Mouse (Mus musculus) neural tube, embryonic 15.5 days (tissue): ENCODE measurements around the gene Rab10. TPM values are rescaled to one million over a fixed set of nuclear protein-coding genes. Genes with fewer than 3 reads are reported as not detected.

Experiments used
- ATAC-seq: fragments of 200-750 bp; cut with Nextera tagmentation; 2 replicates; pipeline ENCODE4 v1.8.0; 2017; ENCODE audit warnings: mild to moderate bottlenecking, moderate TSS enrichment, moderate library complexity; ENCODE audit not compliant: low FRiP score
- H3K27ac ChIP-seq: fragments of 300-500 bp; sonication (generic); replicated peaks from 2 replicates; pipeline ENCODE4 v1.5.1; 2015; ENCODE audit warnings: mild to moderate bottlenecking, inconsistent platforms
- H3K27me3 ChIP-seq: fragments of 300-500 bp; sonication (generic); replicated peaks from 2 replicates; pipeline ENCODE4 v1.6.1; 2015; ENCODE audit warnings: inconsistent platforms
- H3K36me3 ChIP-seq: fragments of 300-500 bp; sonication (generic); 2 replicates; pipeline ENCODE4 v1.6.1; 2015; ENCODE audit warnings: inconsistent platforms
- H3K4me1 ChIP-seq: fragments of 300-500 bp; sonication (generic); 2 replicates; pipeline ENCODE4 v1.6.1; 2015; ENCODE audit warnings: inconsistent platforms
- H3K4me2 ChIP-seq: fragments of 300-500 bp; sonication (generic); 2 replicates; pipeline ENCODE4 v1.6.1; 2015; ENCODE audit warnings: inconsistent platforms, mild to moderate bottlenecking, moderate library complexity
- H3K4me3 ChIP-seq: fragments of 300-500 bp; sonication (generic); replicated peaks from 2 replicates; pipeline ENCODE4 v1.5.1; 2015; ENCODE audit warnings: mild to moderate bottlenecking, inconsistent platforms
- H3K9ac ChIP-seq: fragments of 300-500 bp; sonication (generic); replicated peaks from 2 replicates; pipeline ENCODE4 v1.6.1; 2015; ENCODE audit warnings: mild to moderate bottlenecking, inconsistent platforms
- H3K9me3 ChIP-seq: fragments of 300-500 bp; sonication (generic); replicated peaks from 2 replicates; pipeline ENCODE4 v1.6.1; 2016; ENCODE audit warnings: inconsistent platforms
- WGBS: fragments of 180-500 bp; shearing (Covaris S2); methylation state at CpG from one replicate; pipeline ENCODE4 v1.1.7; 2015; ENCODE audit warnings: mixed read lengths; 5-methylcytosine and 5-hydroxymethylcytosine counted together
- polyA plus RNA-seq: library from polyadenylated mRNA; unstranded; fragments of >200 nt; fragmentation: Nextera tagmentation; extraction: Ambion mirVana; gene quantifications from 2 replicates; pipeline ENCODE4 v1.2.1, GENCODE M21; 2015

Gene Rab10
- polyA plus RNA-seq, 1 experiment from 2014 or later = 148 TPM

- Histone ChIP-seq H3K36me3 (peaks cover 11% of the 10 kb centered on the region), H3K9ac (no peak overlapping the region), H3K4me2 (no peak overlapping the region), H3K9me3 (no peaks in the 10 kb centered on the region), H3K4me1 (no peaks in the 10 kb centered on the region; the same call in 1 of the 2 replicates), H3K27ac (no peak overlapping the region), H3K4me3 (no peak overlapping the region), H3K27me3 (no peaks in the 10 kb centered on the region)
- 98% methylated on average over 1 of the region's 1 CpGs for WGBS
- ATAC-seq = no peak
Observed at GRCm38 (mm10) chr12:3291849-3292248, 17.9 kb downstream of the Rab10 start.

- no peaks in the 10 kb centered on the region for H3K27me3 ChIP-seq
- H3K9me3 ChIP-seq = no peaks in the 10 kb centered on the region
- 96% methylated on average over 4 of the region's 4 CpGs for WGBS
- no peaks in the 10 kb centered on the region; the same call in 1 of the 2 replicates for H3K4me1 ChIP-seq
- ATAC-seq = no peak
- H3K27ac ChIP-seq = no peak overlapping the region
- no peak overlapping the region for H3K9ac ChIP-seq
- H3K4me3 ChIP-seq = no peak overlapping the region
- H3K4me2 ChIP-seq = no peak overlapping the region
- peaks cover 11% of the 10 kb centered on the region for H3K36me3 ChIP-seq
Observed at GRCm38 (mm10) chr12:3291038-3291437, 18.7 kb downstream of the Rab10 start.

DNA sequence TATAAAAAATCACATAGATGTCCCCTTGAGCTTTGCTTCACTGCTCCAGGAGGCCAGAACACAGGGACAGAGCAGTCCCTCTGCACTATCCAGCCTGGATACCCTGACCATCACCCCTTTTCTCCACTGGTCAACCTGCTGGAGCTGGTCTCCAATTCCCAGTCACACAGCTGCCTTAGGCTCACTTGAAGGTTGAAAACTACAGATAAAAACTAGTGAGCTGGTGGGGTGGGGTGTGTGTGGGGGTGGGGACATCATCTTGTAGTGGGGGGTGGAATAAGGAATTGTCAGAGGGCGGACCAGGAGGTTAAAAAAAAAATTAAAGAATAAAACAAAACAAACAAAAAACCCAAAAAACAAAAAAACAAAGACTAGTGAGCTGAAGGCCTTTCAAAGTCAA lies 21.3 kb downstream of the Rab10 start:
- no peak for ATAC-seq
- no peaks in the 10 kb centered on the region; the same call in 1 of the 2 replicates for H3K4me1 ChIP-seq
- 100% methylated on average over 1 of the region's 1 CpGs for WGBS
- no peak overlapping the region for H3K4me3 ChIP-seq
- H3K9me3 ChIP-seq = no peaks in the 10 kb centered on the region
- no peak overlapping the region for H3K4me2 ChIP-seq
- H3K9ac ChIP-seq = no peak overlapping the region
- H3K36me3 ChIP-seq = peaks cover 11% of the 10 kb centered on the region
- no peaks in the 10 kb centered on the region for H3K27me3 ChIP-seq
- H3K27ac ChIP-seq = no peak overlapping the region

DNA sequence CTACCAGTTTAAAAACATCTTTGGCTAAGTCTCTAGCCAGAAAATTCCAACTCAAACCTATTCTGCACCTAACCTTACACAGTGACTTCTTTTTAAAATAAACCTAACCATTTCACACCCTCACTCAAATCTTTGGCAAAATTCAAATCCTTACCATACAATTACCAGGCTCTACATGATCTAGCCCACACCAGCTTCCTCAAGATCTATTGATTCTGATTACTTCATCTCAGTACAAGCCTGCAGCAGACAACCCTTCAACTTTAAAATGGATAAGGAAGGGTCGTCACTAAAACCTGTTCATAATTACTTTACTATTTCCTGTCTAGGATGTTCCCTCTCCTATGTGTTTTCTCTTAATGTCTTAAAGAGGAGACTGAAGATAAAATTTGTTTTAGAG lies 23.9 kb downstream of the Rab10 start:
- no peaks in the 10 kb centered on the region for H3K9me3 ChIP-seq
- H3K9ac ChIP-seq = no peak overlapping the region
- H3K4me2 ChIP-seq = no peak overlapping the region
- H3K27ac ChIP-seq = no peak overlapping the region
- ATAC-seq = no peak
- no peaks in the 10 kb centered on the region for H3K27me3 ChIP-seq
- peaks cover 4% of the 10 kb centered on the region for H3K36me3 ChIP-seq
- H3K4me3 ChIP-seq = no peak overlapping the region
- no peaks in the 10 kb centered on the region for H3K4me1 ChIP-seq
- 68% methylated on average over 1 of the region's 1 CpGs for WGBS

DNA sequence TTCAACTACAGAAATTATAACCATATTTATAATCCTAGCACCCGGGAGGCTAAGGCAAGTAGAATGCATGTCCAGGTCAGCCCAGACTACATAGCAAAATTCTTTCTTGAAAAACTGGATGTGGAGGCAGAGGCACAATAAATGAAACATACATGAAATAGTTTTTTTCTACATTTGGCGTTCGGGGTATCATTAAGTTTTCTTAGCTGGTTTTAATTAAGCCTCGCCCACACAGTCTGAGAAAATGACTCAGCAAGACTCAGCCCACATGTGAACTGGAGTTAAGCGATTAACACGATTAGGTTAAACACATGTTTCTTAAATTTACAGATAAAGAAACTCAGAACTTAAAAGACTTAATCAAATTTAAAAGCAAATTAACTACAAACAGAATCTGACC lies 24.4 kb downstream of the Rab10 start:
- Histone ChIP-seq H3K4me2 (no peak overlapping the region), H3K27ac (no peak overlapping the region), H3K9ac (no peak overlapping the region), H3K27me3 (no peaks in the 10 kb centered on the region), H3K4me1 (no peaks in the 10 kb centered on the region), H3K4me3 (no peak overlapping the region), H3K36me3 (no peaks in the 10 kb centered on the region), H3K9me3 (no peaks in the 10 kb centered on the region)
- ATAC-seq = no peak
- 87% methylated on average over 6 of the region's 6 CpGs for WGBS

- H3K36me3 ChIP-seq = no peaks in the 10 kb centered on the region
- H3K9me3 ChIP-seq = no peaks in the 10 kb centered on the region
- ATAC-seq = no peak
- H3K27ac ChIP-seq = no peak overlapping the region
- 94% methylated on average over 2 of the region's 2 CpGs for WGBS
- H3K9ac ChIP-seq = no peak overlapping the region
- no peaks in the 10 kb centered on the region for H3K27me3 ChIP-seq
- H3K4me3 ChIP-seq = no peak overlapping the region
- H3K4me1 ChIP-seq = no peaks in the 10 kb centered on the region
- no peak overlapping the region for H3K4me2 ChIP-seq
Observed at GRCm38 (mm10) chr12:3284463-3284862, 25.3 kb downstream of the Rab10 start.

DNA sequence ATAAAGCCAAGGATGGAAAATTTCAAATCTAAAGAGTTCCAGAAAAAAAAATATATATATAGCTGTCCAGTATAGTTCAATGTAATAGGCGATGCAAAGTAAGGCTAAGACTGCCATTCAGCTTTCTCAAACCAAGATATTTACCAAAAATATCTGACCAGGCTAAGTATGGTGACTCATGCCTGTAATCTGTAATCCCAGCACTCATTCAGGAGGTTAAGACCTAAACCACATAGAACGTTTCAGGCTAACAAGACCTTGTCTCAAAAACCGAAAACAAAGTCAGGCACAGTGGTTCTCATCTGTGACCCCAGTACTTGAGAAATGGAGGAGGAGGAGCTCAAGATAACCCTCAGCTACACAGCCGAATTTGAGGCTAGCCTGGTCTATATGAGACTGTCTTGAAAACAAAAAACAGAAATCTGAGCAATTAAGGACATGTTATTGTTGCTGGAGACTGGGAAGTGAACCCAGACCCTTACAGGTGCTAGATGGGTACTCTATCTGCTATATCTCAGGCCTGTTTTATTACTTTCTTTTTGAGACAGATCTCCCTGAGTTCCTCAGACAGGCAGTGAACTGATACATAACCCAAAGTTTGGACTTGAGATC lies 25.8 kb downstream of the Rab10 start:
- H3K4me1 ChIP-seq = no peaks in the 10 kb centered on the region
- no peak overlapping the region for H3K4me2 ChIP-seq
- H3K36me3 ChIP-seq = no peaks in the 10 kb centered on the region
- H3K4me3 ChIP-seq = no peak overlapping the region
- no peaks in the 10 kb centered on the region for H3K9me3 ChIP-seq
- no peak for ATAC-seq
- WGBS = 90% methylated on average over 4 of the region's 4 CpGs
- H3K27me3 ChIP-seq = no peaks in the 10 kb centered on the region
- H3K27ac ChIP-seq = no peak overlapping the region
- H3K9ac ChIP-seq = no peak overlapping the region

DNA sequence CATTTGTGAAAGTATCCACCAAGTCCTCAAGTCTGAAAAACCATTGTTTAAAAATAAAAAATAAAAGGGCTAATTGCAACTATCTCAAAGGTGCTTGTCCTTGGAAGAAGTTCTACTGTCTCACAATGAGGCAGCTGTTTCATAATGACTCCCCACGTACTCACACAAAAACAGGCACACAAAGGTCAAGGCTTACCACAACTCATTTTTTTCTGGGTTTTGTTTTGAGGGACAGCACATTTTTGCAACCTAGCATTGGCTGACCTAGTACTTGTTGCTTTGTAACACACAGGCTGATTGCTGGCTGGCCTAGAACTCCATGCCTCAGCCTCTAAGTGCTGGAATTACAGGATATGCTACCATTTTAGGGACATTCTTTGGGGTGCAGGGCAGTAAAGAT lies 26.8 kb downstream of the Rab10 start:
- Histone ChIP-seq H3K27ac (no peak overlapping the region), H3K36me3 (no peaks in the 10 kb centered on the region), H3K9me3 (no peaks in the 10 kb centered on the region), H3K4me1 (no peaks in the 10 kb centered on the region), H3K9ac (no peak overlapping the region), H3K4me2 (no peak overlapping the region), H3K4me3 (no peak overlapping the region), H3K27me3 (no peaks in the 10 kb centered on the region)
- WGBS = 75% methylated on average over 1 of the region's 1 CpGs
- ATAC-seq = no peak

GRCm38 (mm10) chr12:3282520-3282919 lies 27.2 kb downstream of the Rab10 start:
- ATAC-seq = no peak
- Histone ChIP-seq H3K36me3 (no peaks in the 10 kb centered on the region), H3K9ac (no peak overlapping the region), H3K27ac (no peak overlapping the region), H3K9me3 (no peaks in the 10 kb centered on the region), H3K27me3 (no peaks in the 10 kb centered on the region), H3K4me2 (no peak overlapping the region), H3K4me3 (no peak overlapping the region), H3K4me1 (no peaks in the 10 kb centered on the region)
- 88% methylated on average over 2 of the region's 2 CpGs for WGBS

DNA sequence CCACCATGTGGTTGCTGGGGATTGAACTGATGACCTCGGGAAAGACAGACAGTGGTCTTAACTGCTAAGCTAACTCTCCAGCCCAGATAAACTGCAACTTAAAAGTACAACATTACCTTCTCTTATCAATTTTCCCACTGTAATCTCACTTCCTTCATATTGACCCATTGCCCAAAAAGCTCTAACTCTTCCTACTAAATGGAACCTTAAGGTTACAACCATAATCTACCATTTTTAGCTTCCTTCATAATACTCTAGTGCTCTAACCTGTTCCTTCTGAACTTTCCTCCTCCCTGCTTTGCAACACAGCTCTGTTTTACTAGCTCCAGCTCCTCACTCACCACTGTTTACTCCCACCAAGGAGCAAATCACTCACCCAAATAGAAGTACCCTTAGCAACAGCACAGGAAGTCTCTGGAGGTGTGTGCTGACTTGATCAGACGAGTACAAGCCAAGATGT lies 30.9 kb downstream of the Rab10 start:
- whole genome bisulfite sequencing = 89% methylated on average over 2 of the region's 2 CpGs
- no peak for ATAC-seq
- Histone ChIP-seq H3K4me3 (no peak overlapping the region), H3K9ac (no peak overlapping the region), H3K9me3 (no peaks in the 10 kb centered on the region), H3K27ac (no peak overlapping the region), H3K4me1 (no peaks in the 10 kb centered on the region), H3K27me3 (no peaks in the 10 kb centered on the region), H3K4me2 (no peak overlapping the region), H3K36me3 (no peaks in the 10 kb centered on the region)

DNA sequence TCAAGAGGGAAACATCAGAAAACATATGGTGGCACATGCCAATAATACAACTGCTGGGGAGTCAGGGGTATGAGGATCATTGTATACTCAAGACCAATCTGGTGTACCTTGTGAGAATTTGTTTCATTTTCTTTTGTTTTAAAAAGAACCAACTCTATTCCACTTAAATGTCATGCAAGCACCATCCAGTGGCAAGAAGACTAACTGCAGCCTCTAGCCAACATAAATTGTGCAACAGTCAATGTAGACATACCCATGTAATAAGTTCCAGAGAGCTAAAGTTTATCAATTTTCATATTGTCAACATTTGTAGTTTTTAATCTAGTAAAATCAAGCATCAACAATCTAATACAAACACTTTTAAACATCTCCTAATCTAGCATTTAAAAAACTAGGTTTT lies 39.0 kb downstream of the Rab10 start:
- Histone ChIP-seq H3K27me3 (no peaks in the 10 kb centered on the region), H3K9ac (no peak overlapping the region), H3K4me1 (no peaks in the 10 kb centered on the region), H3K36me3 (no peaks in the 10 kb centered on the region), H3K27ac (no peak overlapping the region), H3K9me3 (no peaks in the 10 kb centered on the region), H3K4me3 (no peak overlapping the region), H3K4me2 (no peak overlapping the region)
- ATAC-seq = no peak

DNA sequence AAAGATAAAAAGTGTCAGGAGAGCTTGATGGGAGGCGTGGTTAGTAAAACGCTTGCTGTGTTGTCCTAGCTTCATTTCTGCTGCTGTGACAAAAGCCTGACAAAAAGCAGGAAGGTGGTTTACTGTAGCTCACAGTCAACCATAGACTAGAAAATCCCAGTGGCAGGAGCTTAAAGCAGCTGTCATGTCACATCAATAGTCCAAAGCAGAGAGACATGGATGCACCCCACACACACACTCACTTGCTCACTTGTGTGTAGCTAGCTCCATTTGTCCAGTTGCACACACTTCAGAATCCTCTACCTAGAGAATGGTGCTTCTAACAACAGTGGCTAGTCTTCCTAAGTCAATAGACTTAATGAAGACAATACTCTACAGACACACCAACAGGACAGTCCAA lies 42.4 kb downstream of the Rab10 start:
- no peak overlapping the region for H3K27ac ChIP-seq
- ATAC-seq = no peak

More for the DNA sequence above, 42.4 kb downstream of the Rab10 start:
- no peaks in the 10 kb centered on the region for H3K27me3 ChIP-seq
- no peaks in the 10 kb centered on the region for H3K9me3 ChIP-seq
- 98% methylated on average over 2 of the region's 2 CpGs for WGBS
- no peak overlapping the region for H3K9ac ChIP-seq
- no peak overlapping the region for H3K4me2 ChIP-seq
- H3K4me1 ChIP-seq = no peaks in the 10 kb centered on the region
- H3K36me3 ChIP-seq = peaks cover 2% of the 10 kb centered on the region; the same call in 1 of the 2 replicates
- no peak overlapping the region for H3K4me3 ChIP-seq
